15 mouse cellular contexts compared by ENCODE assay signal in the genomic region with DNA sequence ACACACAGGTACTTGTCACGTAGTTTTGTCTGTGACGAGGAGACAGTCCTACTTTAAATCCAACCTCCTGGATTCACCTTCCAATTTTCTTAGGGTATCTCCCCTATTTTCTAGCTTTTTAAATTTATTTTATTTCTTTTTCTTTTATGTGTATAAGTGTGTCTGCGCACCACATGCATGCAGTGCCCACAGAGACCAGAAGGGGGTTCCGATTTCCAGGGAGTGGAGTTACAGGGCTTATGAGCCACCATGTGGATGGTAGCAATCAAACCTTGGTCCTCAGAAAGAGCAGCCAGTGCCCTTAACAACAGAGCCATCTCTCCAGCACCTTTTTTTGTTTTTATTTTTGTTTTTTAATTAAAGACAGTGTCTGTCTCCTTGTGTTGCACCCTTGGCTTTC. TPM values are rescaled to one million over a fixed set of nuclear protein-coding genes. Genes with fewer than 3 reads are reported as not detected.
DNase-seq lines count a peak whose midpoint lies in the region; ATAC-seq and TF ChIP-seq lines count a peak whose summit lies in the region.
"Had no signal": no experiment of that assay in that cellular context is flagged by ENCODE, and none has a peak within 500 bp of the region (broad histone marks: within the 10 kb centered on the region; RNA-seq: fewer than 3 reads in every experiment).

No protein-coding gene starts in this region.

- TF ChIP-seq POLR2A in heart, adult 2 months (IDR thresholded peaks at IDR 0.05; ENCODE audit: insufficient read depth, low read depth, low read length), result no peak

- H3K4me3 ChIP-seq in heart, adult 2 months, result no peak overlapping the region
- H3K4me3 ChIP-seq in heart, embryonic 11.5 days (ENCODE audit: low read depth, low read length), result no peak overlapping the region
- no peak overlapping the region for H3K4me3 ChIP-seq in liver, postnatal 0 days (ENCODE audit: low read depth, low read length)
- H3K4me3 ChIP-seq in liver, embryonic 12.5 days, result no peak overlapping the region
- H3K4me3 ChIP-seq: midbrain, embryonic 15.5 days; neural tube, embryonic 12.5 days had no signal

- ATAC-seq in heart, embryonic 11.5 days (replicated peaks; ENCODE audit: insufficient number of reproducible peaks, low FRiP score, low TSS enrichment), result no peak
- no peak for ATAC-seq in liver, postnatal 0 days
- ATAC-seq in liver, embryonic 12.5 days, result no peak
- 0 out of 2 replicates have a peak, but pooled peaks have one; percentile 63 for ATAC-seq in erythroblast, adult 5-6 weeks (replicated peaks; ENCODE audit: low FRiP score, poor library complexity, severe bottlenecking)
- ATAC-seq: intestine, embryonic 16.5 days; midbrain, embryonic 15.5 days had no signal

- WGBS in heart, adult 2 months, result 98% methylated on average over 4 of the region's 4 CpGs
- WGBS in heart, embryonic 11.5 days (ENCODE audit: insufficient replicate concordance), result 98% methylated on average over 4 of the region's 4 CpGs
- 96% methylated on average over 4 of the region's 4 CpGs for whole genome bisulfite sequencing in liver, postnatal 0 days (ENCODE audit: insufficient replicate concordance)
- WGBS in liver, embryonic 12.5 days (ENCODE audit: insufficient replicate concordance), result 90% methylated on average over 4 of the region's 4 CpGs

- no peak for DNase-seq in heart, adult 2 months
- DNase-seq in liver, postnatal 0 days, result no peak
- peak; percentile 68 for DNase-seq in ES-CJ7 (ENCODE audit: low read depth, low spot score)
- no peak for DNase-seq in cerebellum, adult 11-12 months
- no peak for DNase-seq in layer of hippocampus, adult 9-11 months
- DNase-seq: adrenal gland, adult 8-10 months; cerebellum, postnatal 14 days; heart, postnatal 4 days had no signal

- H3K27me3 ChIP-seq in heart, adult 2 months (ENCODE audit: control insufficient read depth, insufficient read depth, low read length), result no peaks in the 10 kb centered on the region
- no peaks in the 10 kb centered on the region for H3K27me3 ChIP-seq in heart, embryonic 11.5 days (ENCODE audit: control insufficient read depth, insufficient read depth, low read length)
- H3K27me3 ChIP-seq in liver, postnatal 0 days (ENCODE audit: insufficient read depth, low read length), result no peaks in the 10 kb centered on the region
- no peaks in the 10 kb centered on the region for H3K27me3 ChIP-seq in liver, embryonic 12.5 days (replicated peaks)
- H3K27me3 ChIP-seq: midbrain, embryonic 15.5 days; neural tube, embryonic 12.5 days had no signal

- no peaks in the 10 kb centered on the region for H3K9me3 ChIP-seq in heart, embryonic 11.5 days (replicated peaks; ENCODE audit: control insufficient read depth, low read length)
- no peaks in the 10 kb centered on the region for H3K9me3 ChIP-seq in liver, postnatal 0 days (ENCODE audit: low read length)
- no peaks in the 10 kb centered on the region for H3K9me3 ChIP-seq in liver, embryonic 12.5 days (replicated peaks)
- H3K9me3 ChIP-seq: midbrain, embryonic 15.5 days; neural tube, embryonic 12.5 days had no signal

- H3K27ac ChIP-seq in heart, adult 2 months, result no peak overlapping the region
- H3K27ac ChIP-seq in heart, embryonic 11.5 days (ENCODE audit: low read depth, low read length), result no peak overlapping the region
- H3K27ac ChIP-seq in liver, postnatal 0 days (ENCODE audit: low read depth), result no peak overlapping the region
- H3K27ac ChIP-seq in liver, embryonic 12.5 days, result no peak overlapping the region
- H3K27ac ChIP-seq: macrophage; midbrain, embryonic 15.5 days; neural tube, embryonic 12.5 days had no signal

- TF ChIP-seq CTCF in heart, adult 2 months (IDR thresholded peaks at IDR 0.05), result peak; percentile 35
- peak; percentile 47 for TF ChIP-seq CTCF in liver, postnatal 0 days (IDR thresholded peaks at IDR 0.05; ENCODE audit: low read depth)

- intact Hi-C loops in heart, adult 2 months (cut with DNase I), result no loop called here

- H3K4me2 ChIP-seq in heart, embryonic 11.5 days, result no peak overlapping the region
- no peak overlapping the region for H3K4me2 ChIP-seq in liver, postnatal 0 days (ENCODE audit: low read depth, low read length)
- H3K4me2 ChIP-seq in liver, embryonic 12.5 days, result no peak overlapping the region
- H3K4me2 ChIP-seq: midbrain, embryonic 15.5 days; neural tube, embryonic 12.5 days had no signal

- H3K4me1 ChIP-seq in heart, adult 2 months (ENCODE audit: control insufficient read depth, insufficient read depth, low read length), result no peaks in the 10 kb centered on the region
- H3K4me1 ChIP-seq in heart, embryonic 11.5 days (ENCODE audit: control insufficient read depth, insufficient read depth, low read length), result no peaks in the 10 kb centered on the region
- no peaks in the 10 kb centered on the region for H3K4me1 ChIP-seq in liver, postnatal 0 days (ENCODE audit: insufficient read depth)
- H3K4me1 ChIP-seq in liver, embryonic 12.5 days, result no peaks in the 10 kb centered on the region
- H3K4me1 ChIP-seq: midbrain, embryonic 15.5 days; neural tube, embryonic 12.5 days had no signal

- H3K79me2 ChIP-seq in heart, adult 2 months (replicated peaks; ENCODE audit: control insufficient read depth, insufficient read depth, low read length), result no peaks in the 10 kb centered on the region

- H3K9ac ChIP-seq in heart, adult 2 months (ENCODE audit: low read depth, low read length), result no peak overlapping the region
- no peak overlapping the region for H3K9ac ChIP-seq in heart, embryonic 11.5 days (ENCODE audit: low read depth, low read length)
- no peak overlapping the region for H3K9ac ChIP-seq in liver, postnatal 0 days (replicated peaks)
- no peak overlapping the region for H3K9ac ChIP-seq in liver, embryonic 12.5 days
- H3K9ac ChIP-seq: midbrain, embryonic 15.5 days; neural tube, embryonic 12.5 days had no signal

- no peaks in the 10 kb centered on the region for H3K36me3 ChIP-seq in heart, adult 2 months (ENCODE audit: control insufficient read depth, insufficient read depth, low read length)
- no peaks in the 10 kb centered on the region; the same call in 1 of the 2 replicates for H3K36me3 ChIP-seq in heart, embryonic 11.5 days (ENCODE audit: control insufficient read depth, insufficient read depth, low read length)
- peaks cover 23% of the 10 kb centered on the region for H3K36me3 ChIP-seq in liver, postnatal 0 days (replicated peaks; ENCODE audit: insufficient read depth, low read length)
- H3K36me3 ChIP-seq in liver, embryonic 12.5 days, result peaks cover 45% of the 10 kb centered on the region

- no peak for TF ChIP-seq EP300 in heart, adult 2 months (IDR thresholded peaks at IDR 0.05; ENCODE audit: insufficient read depth, low read depth, low read length)
- TF ChIP-seq EP300 in liver, postnatal 0 days (IDR thresholded peaks at IDR 0.05; ENCODE audit: low read depth), result no peak

RNA-seq across cellular contexts. Expression of gene Gan, which starts 24.8 kb away (rescaled TPM):
- total RNA-seq in heart, adult 2 months (2021), result 1 to 10 TPM; 4.2 to 5.2 TPM
- 1.7 and 2.6 TPM in 2 replicates for polyA plus RNA-seq in heart, adult 2 months (2012; rRNA removed)
- 1.4 and 1.7 TPM in 2 replicates for polyA plus RNA-seq in heart, embryonic 11.5 days (2014; fragmentation: Nextera tagmentation; extraction: Ambion mirVana)
- 0.60 and 0.62 TPM in 2 replicates for polyA plus RNA-seq in liver, postnatal 0 days (2015; fragmentation: Nextera tagmentation; extraction: Ambion mirVana)
- polyA plus RNA-seq in liver, embryonic 12.5 days (2016; fragmentation: Nextera tagmentation; extraction: Ambion mirVana), result 1.9 and 2.1 TPM in 2 replicates
- 18.1 and 25.9 TPM in 2 replicates for total RNA-seq in erythroblast, adult 5-6 weeks (2015; ENCODE audit: low replicate concordance)
- 29.7 and 31.4 TPM in 2 replicates for total RNA-seq in erythroblast, adult 5-6 weeks (2017; ENCODE audit: low replicate concordance)
